ENCODE assay signal across 8 mouse cellular contexts in genomic region chr9:36726131-36727033, GRCm38 (mm10). TPM values are rescaled to one million over a fixed set of nuclear protein-coding genes. Genes with fewer than 3 reads are reported as not detected.
A peak's percentile ranks its signal among the peaks of the same experiment; 100 is the strongest.
DNase-seq lines count a peak whose midpoint lies in the region; ATAC-seq and TF ChIP-seq lines count a peak whose summit lies in the region.

No protein-coding gene starts in this region.

- peak overlapping the region; percentile 89 for H3K4me2 ChIP-seq in kidney, embryonic 14.5 days (replicated peaks; ENCODE audit: low read depth, low read length)
- peak overlapping the region; percentile 96 for H3K4me2 ChIP-seq in limb, embryonic 15.5 days

- WGBS in kidney, embryonic 14.5 days: under 1% methylated on average over 53 of the region's 53 CpGs
- under 1% methylated on average over 53 of the region's 53 CpGs for WGBS in limb, embryonic 15.5 days

- peaks cover 5% of the 10 kb centered on the region for H3K4me1 ChIP-seq in bone marrow macrophage, adult 2 months (ENCODE audit: control insufficient read depth, insufficient read depth, low read length)
- no peaks in the 10 kb centered on the region for H3K4me1 ChIP-seq in embryonic fibroblast, embryonic 13.5 days (ENCODE audit: control insufficient read depth, insufficient read depth, low read length)
- no peaks in the 10 kb centered on the region; the same call in 1 of the 2 replicates for H3K4me1 ChIP-seq in kidney, embryonic 14.5 days (ENCODE audit: control insufficient read depth, insufficient read depth, low read length)
- peaks cover 13% of the 10 kb centered on the region for H3K4me1 ChIP-seq in limb, embryonic 15.5 days

- TF ChIP-seq CTCF in bone marrow macrophage, adult 2 months (IDR thresholded peaks at IDR 0.05; ENCODE audit: low read depth, low read length): no peak
- no peak for TF ChIP-seq CTCF in embryonic fibroblast, embryonic 13.5 days (IDR thresholded peaks at IDR 0.05; ENCODE audit: borderline replicate concordance, insufficient read depth, low read length)

- peak overlapping the region; percentile 72 for H3K27ac ChIP-seq in bone marrow macrophage, adult 2 months (ENCODE audit: insufficient read depth, low read depth, low read length)
- H3K27ac ChIP-seq in embryonic fibroblast, embryonic 13.5 days (ENCODE audit: insufficient read depth, low read length): peak overlapping the region; percentile 35
- peak overlapping the region; percentile 95 for H3K27ac ChIP-seq in kidney, embryonic 14.5 days (ENCODE audit: low read depth, low read length)
- peak overlapping the region; percentile 94 for H3K27ac ChIP-seq in limb, embryonic 15.5 days

- H3K4me3 ChIP-seq in bone marrow macrophage, adult 2 months (ENCODE audit: insufficient read depth, low read length): peak overlapping the region; percentile 70
- H3K4me3 ChIP-seq in embryonic fibroblast, embryonic 13.5 days (ENCODE audit: insufficient read depth, low read length): peak overlapping the region; percentile 51
- peak overlapping the region; percentile 75 for H3K4me3 ChIP-seq in kidney, embryonic 14.5 days (ENCODE audit: low read length)
- H3K4me3 ChIP-seq in limb, embryonic 15.5 days: peak overlapping the region; percentile 71

- H3K36me3 ChIP-seq in kidney, embryonic 14.5 days (ENCODE audit: control insufficient read depth, insufficient read depth, low read length): peaks cover 28% of the 10 kb centered on the region
- peaks cover 16% of the 10 kb centered on the region for H3K36me3 ChIP-seq in limb, embryonic 15.5 days

- ATAC-seq in kidney, embryonic 14.5 days (ENCODE audit: low FRiP score, low TSS enrichment): peak; percentile 94
- peak; percentile 91 for ATAC-seq in limb, embryonic 15.5 days (ENCODE audit: insufficient number of reproducible peaks, low FRiP score, low TSS enrichment, low read depth)

- peak overlapping the region; percentile 81 for H3K9ac ChIP-seq in kidney, embryonic 14.5 days (ENCODE audit: low read depth, low read length)
- peak overlapping the region; percentile 63 for H3K9ac ChIP-seq in limb, embryonic 15.5 days

- DNase-seq in A20 (ENCODE audit: low read depth, low spot score): peak; percentile 94
- DNase-seq in heart, adult 9 months (ENCODE audit: low spot score in 2 of 2): peak; percentile 88 to 92
- peak; percentile 53 to 75 for DNase-seq in monocyte, adult 2 months (ENCODE audit: low read depth in 1 of 2, low spot score in 2 of 2)
- peak; percentile 83 to 85 for DNase-seq in spleen, postnatal 36 days (ENCODE audit: low spot score in 2 of 2)

- H3K27me3 ChIP-seq in kidney, embryonic 14.5 days (ENCODE audit: control insufficient read depth, insufficient read depth, low read length): no peaks in the 10 kb centered on the region
- H3K27me3 ChIP-seq in limb, embryonic 15.5 days: no peaks in the 10 kb centered on the region

- H3K9me3 ChIP-seq in kidney, embryonic 14.5 days (ENCODE audit: control insufficient read depth, low read length): no peaks in the 10 kb centered on the region
- no peaks in the 10 kb centered on the region for H3K9me3 ChIP-seq in limb, embryonic 15.5 days

- no peak for TF ChIP-seq POLR2A in bone marrow macrophage, adult 2 months (IDR thresholded peaks at IDR 0.05; ENCODE audit: borderline replicate concordance, low read depth, low read length)
- TF ChIP-seq POLR2A in embryonic fibroblast, embryonic 13.5 days (IDR thresholded peaks at IDR 0.05; ENCODE audit: low read depth, low read length): peak; percentile 79; the same call in 1 of the 2 replicates

RNA-seq across cellular contexts. Expression of gene Chek1, which starts 0.5 kb away (rescaled TPM):
- polyA plus RNA-seq in bone marrow macrophage, adult 2 months (2012; ENCODE audit: insufficient read depth, insufficient read length, missing spikeins): 6.2 and 8.3 TPM in 2 replicates
- polyA plus RNA-seq in embryonic fibroblast, embryonic 13.5 days (2011; ENCODE audit: insufficient read length, low read depth, missing spikeins): 19.3 and 33.2 TPM in 2 replicates
- 38.4 and 44.7 TPM in 2 replicates for polyA plus RNA-seq in kidney, embryonic 14.5 days (2014; fragmentation: Nextera tagmentation; extraction: Ambion mirVana)
- polyA plus RNA-seq in limb, embryonic 15.5 days (2015; fragmentation: Nextera tagmentation; extraction: Ambion mirVana): 24.4 and 26.0 TPM in 2 replicates

RNA-seq across cellular contexts. Expression of gene Acrv1, which starts 33.4 kb away (rescaled TPM):
- not detected in 2 replicates for polyA plus RNA-seq in bone marrow macrophage, adult 2 months (2012; ENCODE audit: insufficient read depth, insufficient read length, missing spikeins)
- not detected in 2 replicates for polyA plus RNA-seq in embryonic fibroblast, embryonic 13.5 days (2011; ENCODE audit: insufficient read length, low read depth, missing spikeins)
- not detected in 2 replicates for polyA plus RNA-seq in kidney, embryonic 14.5 days (2014; fragmentation: Nextera tagmentation; extraction: Ambion mirVana)
- polyA plus RNA-seq in limb, embryonic 15.5 days (2015; fragmentation: Nextera tagmentation; extraction: Ambion mirVana): not detected in 2 replicates

RNA-seq across cellular contexts. Expression of gene Stt3a, which starts 41.1 kb away (rescaled TPM):
- 206 and 215 TPM in 2 replicates for polyA plus RNA-seq in bone marrow macrophage, adult 2 months (2012; ENCODE audit: insufficient read depth, insufficient read length, missing spikeins)
- polyA plus RNA-seq in embryonic fibroblast, embryonic 13.5 days (2011; ENCODE audit: insufficient read length, low read depth, missing spikeins): 655 and 681 TPM in 2 replicates
- polyA plus RNA-seq in kidney, embryonic 14.5 days (2014; fragmentation: Nextera tagmentation; extraction: Ambion mirVana): 179 and 240 TPM in 2 replicates
- polyA plus RNA-seq in limb, embryonic 15.5 days (2015; fragmentation: Nextera tagmentation; extraction: Ambion mirVana): 315 and 320 TPM in 2 replicates

Comparison
In these comparisons a context has a peak if more than half of its experiments do, and no peak if none do; other contexts are left out.
1. Peak in every context shown above with its lines: DNase-seq, ATAC-seq, H3K4me3 ChIP-seq and H3K27ac ChIP-seq.
2. H3K27ac ChIP-seq: peak in every context shown above with its lines; median percentile 95 in kidney, embryonic 14.5 days; 94 in limb, embryonic 15.5 days; 72 in bone marrow macrophage, adult 2 months; 35 in embryonic fibroblast, embryonic 13.5 days.